Mouse (Mus musculus) megakaryocyte, embryonic 14.5 days (primary cell): Measurements from ENCODE around the gene Pnpla1. TPM values are rescaled to one million over a fixed set of nuclear protein-coding genes. Genes with fewer than 3 reads are reported as not detected.

Experiments used
- H3K27me3 ChIP-seq: replicated peaks from 2 replicates; pipeline ENCODE3; 2012; ENCODE audit warnings: inconsistent platforms
- H3K36me3 ChIP-seq: replicated peaks from 2 replicates; pipeline ENCODE3; 2012; ENCODE audit warnings: low read length, inconsistent platforms, mixed read lengths
- H3K4me1 ChIP-seq: 2 replicates; pipeline ENCODE4 v1.6.1; 2012; ENCODE audit warnings: inconsistent platforms
- H3K4me3 ChIP-seq: replicated peaks from 2 replicates; pipeline ENCODE3; 2012; ENCODE audit warnings: moderate library complexity, mild to moderate bottlenecking, inconsistent platforms
- H3K9me3 ChIP-seq: 2 replicates; pipeline ENCODE4 v1.6.1; 2012; ENCODE audit warnings: inconsistent platforms
- FLI1 ChIP-seq: IDR thresholded peaks from 2 replicates; pipeline ENCODE4 v1.6.1; 2012; ENCODE audit warnings: low read length, inconsistent platforms, mixed read lengths
- GATA1 ChIP-seq: IDR thresholded peaks from 3 replicates; pipeline ENCODE4 v1.6.1; 2012; ENCODE audit warnings: mixed read lengths, low read length, inconsistent platforms, borderline replicate concordance
- polyA plus RNA-seq: library from polyadenylated mRNA; stranded (reverse); fragments of >175 nt; gene quantifications from 2 replicates; pipeline ENCODE4 v1.2.3, GENCODE M21; 2012; ENCODE audit warnings: low replicate concordance; ENCODE audit not compliant: insufficient read depth

Pnpla1 gene
- polyA plus RNA-seq, 1 experiment, result 0.10 TPM

- Histone ChIP-seq H3K4me1 (no peaks in the 10 kb centered on the region), H3K9me3 (peaks cover 6% of the 10 kb centered on the region), H3K36me3 (no peaks in the 10 kb centered on the region), H3K27me3 (peaks cover 57% of the 10 kb centered on the region), H3K4me3 (no peak overlapping the region)
- no peak for TF ChIP-seq GATA1
Observed at GRCm38 (mm10) chr17:28867381-28867780, 9.2 kb downstream of the Pnpla1 start.

GRCm38 (mm10) chr17:28869412-28870110 is 11.3 kb downstream of the Pnpla1 start:
- Histone ChIP-seq H3K36me3 (no peaks in the 10 kb centered on the region), H3K4me3 (no peak overlapping the region), H3K9me3 (peaks cover 6% of the 10 kb centered on the region), H3K27me3 (peaks cover 56% of the 10 kb centered on the region), H3K4me1 (no peaks in the 10 kb centered on the region)
- no peak for TF ChIP-seq GATA1

- Histone ChIP-seq H3K9me3 (peaks cover 6% of the 10 kb centered on the region), H3K27me3 (peaks cover 58% of the 10 kb centered on the region), H3K36me3 (no peaks in the 10 kb centered on the region), H3K4me1 (peaks cover 3% of the 10 kb centered on the region; the same call in 1 of the 2 replicates), H3K4me3 (no peak overlapping the region)
- TF ChIP-seq GATA1 (no peak), FLI1 (no peak)
Observed at GRCm38 (mm10) chr17:28870435-28870834, 12.2 kb downstream of the Pnpla1 start.

GRCm38 (mm10) chr17:28871831-28872230 is 13.6 kb downstream of the Pnpla1 start:
- Histone ChIP-seq H3K9me3 (peaks cover 6% of the 10 kb centered on the region), H3K4me1 (peaks cover 7% of the 10 kb centered on the region), H3K4me3 (no peak overlapping the region), H3K36me3 (no peaks in the 10 kb centered on the region), H3K27me3 (peaks cover 59% of the 10 kb centered on the region)
- TF ChIP-seq GATA1, result no peak
- TF ChIP-seq FLI1, result no peak

- Histone ChIP-seq H3K9me3 (peaks cover 6% of the 10 kb centered on the region), H3K36me3 (no peaks in the 10 kb centered on the region)
- TF ChIP-seq FLI1 (no peak), GATA1 (no peak)
Observed at GRCm38 (mm10) chr17:28872322-28872721, 14.1 kb downstream of the Pnpla1 start.

GRCm38 (mm10) chr17:28874216-28874615 is 16.0 kb downstream of the Pnpla1 start:
- Histone ChIP-seq H3K27me3 (peaks cover 66% of the 10 kb centered on the region), H3K36me3 (no peaks in the 10 kb centered on the region), H3K9me3 (peaks cover 6% of the 10 kb centered on the region), H3K4me3 (no peak overlapping the region), H3K4me1 (peaks cover 11% of the 10 kb centered on the region)
- TF ChIP-seq FLI1 (no peak), GATA1 (no peak)

More at GRCm38 (mm10) chr17:28872322-28872721, 14.1 kb downstream of the Pnpla1 start:
- Histone ChIP-seq H3K27me3 (peaks cover 60% of the 10 kb centered on the region), H3K4me3 (no peak overlapping the region), H3K4me1 (peaks cover 11% of the 10 kb centered on the region)

- Histone ChIP-seq H3K4me1 (peaks cover 13% of the 10 kb centered on the region), H3K36me3 (no peaks in the 10 kb centered on the region), H3K27me3 (peaks cover 65% of the 10 kb centered on the region), H3K4me3 (no peak overlapping the region), H3K9me3 (peaks cover 6% of the 10 kb centered on the region)
- TF ChIP-seq GATA1 (no peak), FLI1 (no peak)
Observed at GRCm38 (mm10) chr17:28874825-28875224, 16.6 kb downstream of the Pnpla1 start.

- Histone ChIP-seq H3K27me3 (peaks cover 66% of the 10 kb centered on the region), H3K4me1 (peaks cover 18% of the 10 kb centered on the region), H3K4me3 (no peak overlapping the region), H3K9me3 (peaks cover 6% of the 10 kb centered on the region), H3K36me3 (no peaks in the 10 kb centered on the region)
- TF ChIP-seq GATA1 (no peak), FLI1 (no peak)
Observed at GRCm38 (mm10) chr17:28875316-28875715, 17.1 kb downstream of the Pnpla1 start.

GRCm38 (mm10) chr17:28876331-28876730 is 18.1 kb downstream of the Pnpla1 start:
- Histone ChIP-seq H3K4me3 (no peak overlapping the region), H3K4me1 (peaks cover 18% of the 10 kb centered on the region), H3K36me3 (no peaks in the 10 kb centered on the region), H3K27me3 (peaks cover 70% of the 10 kb centered on the region), H3K9me3 (no peaks in the 10 kb centered on the region)
- TF ChIP-seq FLI1, result no peak
- no peak for TF ChIP-seq GATA1

- no peaks in the 10 kb centered on the region for H3K36me3 ChIP-seq
- peaks cover 18% of the 10 kb centered on the region for H3K4me1 ChIP-seq
- no peaks in the 10 kb centered on the region for H3K9me3 ChIP-seq
- TF ChIP-seq GATA1 (no peak), FLI1 (no peak)
- H3K27me3 ChIP-seq, result peaks cover 68% of the 10 kb centered on the region
- H3K4me3 ChIP-seq, result peak overlapping the region; percentile 50
Observed at GRCm38 (mm10) chr17:28876821-28877220, 18.6 kb downstream of the Pnpla1 start.

- Histone ChIP-seq H3K36me3 (no peaks in the 10 kb centered on the region), H3K27me3 (peaks cover 59% of the 10 kb centered on the region), H3K9me3 (no peaks in the 10 kb centered on the region), H3K4me3 (peak overlapping the region; percentile 19), H3K4me1 (peaks cover 34% of the 10 kb centered on the region)
- no peak for TF ChIP-seq FLI1
- no peak for TF ChIP-seq GATA1
Observed at GRCm38 (mm10) chr17:28879931-28880391, 21.8 kb downstream of the Pnpla1 start.
